In genomic region chr3:154893225-154893624, GRCm38 (mm10) we compare ENCODE assay signal across 32 mouse cellular contexts.
DNase-seq lines count a peak whose midpoint lies in the region; ATAC-seq and TF ChIP-seq lines count a peak whose summit lies in the region.
"Had no signal": no experiment of that assay in that cellular context is flagged by ENCODE, and none has a peak within 500 bp of the region (broad histone marks: within the 10 kb centered on the region; RNA-seq: fewer than 3 reads in every experiment).

No protein-coding gene starts in this region.

- H3K4me3 ChIP-seq in heart, embryonic 11.5 days (ENCODE audit: low read depth, low read length), result no peak overlapping the region
- no peak overlapping the region for H3K4me3 ChIP-seq in heart, adult 2 months
- H3K4me3 ChIP-seq in lung, embryonic 14.5 days (ENCODE audit: low read depth, low read length), result no peak overlapping the region
- H3K4me3 ChIP-seq in C2C12 (ENCODE audit: insufficient read depth, poor library complexity, severe bottlenecking), result no peak overlapping the region
- H3K4me3 ChIP-seq in embryonic facial prominence, embryonic 15.5 days (replicated peaks), result no peak overlapping the region
- H3K4me3 ChIP-seq: forebrain, embryonic 10.5 days; hindbrain, embryonic 12.5 days; intestine, embryonic 15.5 days; limb, embryonic 13.5 days; midbrain, embryonic 15.5 days; neural tube, embryonic 12.5 days had no signal

- intact Hi-C loops in heart, adult 2 months (cut with DNase I), result no loop called here

- no peak overlapping the region for H3K9ac ChIP-seq in heart, embryonic 11.5 days (ENCODE audit: low read depth, low read length)
- no peak overlapping the region for H3K9ac ChIP-seq in heart, adult 2 months (ENCODE audit: low read depth, low read length)
- no peak overlapping the region for H3K9ac ChIP-seq in lung, embryonic 14.5 days
- no peak overlapping the region for H3K9ac ChIP-seq in embryonic facial prominence, embryonic 15.5 days
- H3K9ac ChIP-seq: forebrain, postnatal 0 days; hindbrain, embryonic 12.5 days; intestine, embryonic 15.5 days; limb, embryonic 13.5 days; midbrain, embryonic 15.5 days; neural tube, embryonic 12.5 days had no signal

- H3K4me1 ChIP-seq in heart, embryonic 11.5 days (ENCODE audit: control insufficient read depth, insufficient read depth, low read length), result no peaks in the 10 kb centered on the region
- no peaks in the 10 kb centered on the region for H3K4me1 ChIP-seq in heart, adult 2 months (ENCODE audit: control insufficient read depth, insufficient read depth, low read length)
- H3K4me1 ChIP-seq in lung, embryonic 14.5 days (ENCODE audit: insufficient read depth), result no peaks in the 10 kb centered on the region
- no peaks in the 10 kb centered on the region for H3K4me1 ChIP-seq in embryonic facial prominence, embryonic 15.5 days
- H3K4me1 ChIP-seq: hindbrain, embryonic 12.5 days; intestine, embryonic 15.5 days; limb, embryonic 13.5 days; midbrain, embryonic 15.5 days; neural tube, embryonic 12.5 days had no signal

- H3K9me3 ChIP-seq in heart, embryonic 11.5 days (replicated peaks; ENCODE audit: control insufficient read depth, low read length), result no peaks in the 10 kb centered on the region
- no peaks in the 10 kb centered on the region for H3K9me3 ChIP-seq in lung, embryonic 14.5 days (ENCODE audit: low read depth, low read length)
- no peaks in the 10 kb centered on the region for H3K9me3 ChIP-seq in embryonic facial prominence, embryonic 15.5 days (replicated peaks)
- H3K9me3 ChIP-seq: forebrain, embryonic 10.5 days; hindbrain, embryonic 12.5 days; intestine, embryonic 15.5 days; limb, embryonic 13.5 days; midbrain, embryonic 15.5 days; neural tube, embryonic 12.5 days had no signal

- H3K27ac ChIP-seq in heart, embryonic 11.5 days (ENCODE audit: low read depth, low read length), result no peak overlapping the region
- no peak overlapping the region for H3K27ac ChIP-seq in heart, adult 2 months
- H3K27ac ChIP-seq in lung, embryonic 14.5 days (ENCODE audit: low read depth), result no peak overlapping the region
- H3K27ac ChIP-seq in embryonic facial prominence, embryonic 15.5 days (replicated peaks), result no peak overlapping the region
- H3K27ac ChIP-seq: forebrain, embryonic 10.5 days; hindbrain, embryonic 12.5 days; hindbrain, postnatal 0 days; intestine, embryonic 15.5 days; limb, embryonic 13.5 days; midbrain, embryonic 15.5 days; neural tube, embryonic 12.5 days; stomach, postnatal 0 days had no signal

- no peaks in the 10 kb centered on the region for H3K79me2 ChIP-seq in heart, adult 2 months (replicated peaks; ENCODE audit: control insufficient read depth, insufficient read depth, low read length)
- no peaks in the 10 kb centered on the region for H3K79me2 ChIP-seq in C2C12 (ENCODE audit: control insufficient read depth, insufficient read depth)

- no peak for TF ChIP-seq POLR2A in heart, adult 2 months (IDR thresholded peaks at IDR 0.05; ENCODE audit: insufficient read depth, low read depth, low read length)

- ATAC-seq in heart, embryonic 11.5 days (replicated peaks; ENCODE audit: insufficient number of reproducible peaks, low FRiP score, low TSS enrichment), result 0 out of 2 replicates have a peak, but pooled peaks have one; percentile 20
- ATAC-seq in lung, embryonic 14.5 days (ENCODE audit: insufficient read depth), result peak; percentile 60
- ATAC-seq in embryonic facial prominence, embryonic 15.5 days (ENCODE audit: insufficient number of reproducible peaks, low FRiP score, low TSS enrichment, low read depth), result peak; percentile 54; the same call in 1 of the 2 replicates
- ATAC-seq: activated CD4-positive, CD25-positive, alpha-beta regulatory T cell, adult 4 months; forebrain, postnatal 0 days; hindbrain, postnatal 0 days; intestine, embryonic 15.5 days; midbrain, embryonic 15.5 days had no signal

- 71% methylated on average over 3 of the region's 3 CpGs for WGBS in heart, embryonic 11.5 days (ENCODE audit: insufficient replicate concordance)
- 83% methylated on average over 3 of the region's 3 CpGs for WGBS in heart, adult 2 months
- 62% methylated on average over 3 of the region's 3 CpGs for WGBS in lung, embryonic 14.5 days
- WGBS in embryonic facial prominence, embryonic 15.5 days, result 89% methylated on average over 3 of the region's 3 CpGs

- no peak overlapping the region for H3K4me2 ChIP-seq in heart, embryonic 11.5 days
- no peak overlapping the region for H3K4me2 ChIP-seq in lung, embryonic 14.5 days
- H3K4me2 ChIP-seq in embryonic facial prominence, embryonic 15.5 days (replicated peaks), result no peak overlapping the region
- H3K4me2 ChIP-seq: hindbrain, embryonic 12.5 days; intestine, embryonic 15.5 days; limb, embryonic 13.5 days; liver, embryonic 11.5 days; midbrain, embryonic 15.5 days; neural tube, embryonic 12.5 days had no signal

- H3ac ChIP-seq in C2C12 (ENCODE audit: control insufficient read depth, insufficient read length, low read depth), result no peak overlapping the region

- H3K27me3 ChIP-seq in heart, embryonic 11.5 days (ENCODE audit: control insufficient read depth, insufficient read depth, low read length), result peaks cover 4% of the 10 kb centered on the region; the same call in 1 of the 2 replicates
- no peaks in the 10 kb centered on the region for H3K27me3 ChIP-seq in heart, adult 2 months (ENCODE audit: control insufficient read depth, insufficient read depth, low read length)
- H3K27me3 ChIP-seq in lung, embryonic 14.5 days (ENCODE audit: insufficient read depth, low read length), result no peaks in the 10 kb centered on the region
- no peaks in the 10 kb centered on the region for H3K27me3 ChIP-seq in C2C12 (ENCODE audit: control insufficient read depth, insufficient read depth, insufficient read length)
- H3K27me3 ChIP-seq in embryonic facial prominence, embryonic 15.5 days, result no peaks in the 10 kb centered on the region
- H3K27me3 ChIP-seq: CH12.LX; hindbrain, embryonic 12.5 days; intestine, embryonic 15.5 days; limb, embryonic 13.5 days; midbrain, embryonic 15.5 days; neural tube, embryonic 12.5 days had no signal

- no peaks in the 10 kb centered on the region for H3K36me3 ChIP-seq in heart, embryonic 11.5 days (ENCODE audit: control insufficient read depth, insufficient read depth, low read length)
- H3K36me3 ChIP-seq in heart, adult 2 months (ENCODE audit: control insufficient read depth, insufficient read depth, low read length), result no peaks in the 10 kb centered on the region
- H3K36me3 ChIP-seq in lung, embryonic 14.5 days (ENCODE audit: insufficient read depth), result no peaks in the 10 kb centered on the region
- H3K36me3 ChIP-seq in C2C12 (ENCODE audit: control insufficient read depth, insufficient read depth), result no peaks in the 10 kb centered on the region
- no peaks in the 10 kb centered on the region for H3K36me3 ChIP-seq in embryonic facial prominence, embryonic 15.5 days
- H3K36me3 ChIP-seq: forebrain, embryonic 10.5 days; hindbrain, embryonic 12.5 days; intestine, embryonic 15.5 days; limb, embryonic 13.5 days; midbrain, embryonic 15.5 days; neural tube, embryonic 12.5 days had no signal

- no peaks in the 10 kb centered on the region for H3K79me3 ChIP-seq in C2C12 (ENCODE audit: low read depth)

- DNase-seq in heart, adult 2 months, result no peak
- no peak for DNase-seq in lung, embryonic 14.5 days
- DNase-seq in lung, postnatal 25 days (ENCODE audit: low spot score), result no peak
- no peak for DNase-seq in B cell, adult 2 months
- DNase-seq: adrenal gland, adult 2 months; adrenal gland, postnatal 36 days; cerebellum, adult 2 months; cerebellum, postnatal 14 days; forebrain, postnatal 0 days; gastrocnemius, postnatal 10 days; heart, postnatal 36 days; kidney, adult 8-10 months; kidney, postnatal 14 days; lung, postnatal 36 days; right cerebral cortex, adult 18-20 months; spleen, adult 18-20 months; thymus, adult 18-20 months; thymus, postnatal 25 days had no signal

- no peak for TF ChIP-seq EP300 in heart, adult 2 months (IDR thresholded peaks at IDR 0.05; ENCODE audit: insufficient read depth, low read depth, low read length)

- TF ChIP-seq CTCF in heart, adult 2 months (IDR thresholded peaks at IDR 0.05), result no peak
- no peak for TF ChIP-seq CTCF in lung, embryonic 14.5 days (IDR thresholded peaks at IDR 0.05; ENCODE audit: low read depth)
- TF ChIP-seq CTCF in C2C12 (IDR thresholded peaks at IDR 0.05; ENCODE audit: control insufficient read depth, insufficient read depth, insufficient read length), result no peak

TF ChIP-seq in C2C12, 6 proteins besides CTCF, POLR2A, EP300 and RAD21:
- TF ChIP-seq FOSL1 (IDR thresholded peaks at IDR 0.05; ENCODE audit: insufficient read depth, low read length, poor library complexity, severe bottlenecking), result no peak
- peak; percentile 88 for TF ChIP-seq MYOD1 (IDR thresholded peaks at IDR 0.05; ENCODE audit: control insufficient read depth, insufficient read length, low read depth)
- no peak for TF ChIP-seq CEBPB (IDR thresholded peaks at IDR 0.05; ENCODE audit: low read depth)
